Mouse (Mus musculus) adrenal gland, adult 2 months (tissue): ENCODE results near the gene Pik3r2. TPM values are rescaled to one million over a fixed set of nuclear protein-coding genes. Genes with fewer than 3 reads are reported as not detected.

ENCODE experiments used
- DNase-seq: peaks from one replicate; pipeline ENCODE4 v3.0.0; 2021
- polyA plus RNA-seq: library from polyadenylated mRNA; depleted of rRNA; stranded (reverse); fragments of >200 nt; gene quantifications from 2 replicates; pipeline ENCODE4 v1.2.3, GENCODE M21; 2012
- total RNA-seq, 2 experiments: library from RNA; stranded (reverse); gene quantifications; 2 replicates each; pipeline ENCODE4 v1.2.3; 2021

Gene Pik3r2
- total and polyA plus RNA-seq, 3 experiments, result 37.2 to 305 (median 49.0) TPM

- no peak for DNase-seq
These were observed 3.6 kb downstream of the Pik3r2 start for GRCm38 (mm10) chr8:70772890-70773289.

GRCm38 (mm10) chr8:70772075-70772474 is 4.4 kb downstream of the Pik3r2 start:
- no peak for DNase-seq

GRCm38 (mm10) chr8:70771217-70771616 is 5.3 kb downstream of the Pik3r2 start:
- DNase-seq, result no peak

GRCm38 (mm10) chr8:70770748-70771147 is 5.8 kb downstream of the Pik3r2 start:
- DNase-seq, result peak; percentile 11

- no peak for DNase-seq
These were observed 6.7 kb downstream of the Pik3r2 start for GRCm38 (mm10) chr8:70769858-70770257.

- peak; percentile 94 for DNase-seq
These were observed 7.2 kb downstream of the Pik3r2 start for GRCm38 (mm10) chr8:70769359-70769758.

GRCm38 (mm10) chr8:70768956-70769355 is 7.6 kb downstream of the Pik3r2 start:
- DNase-seq, result peak; percentile 36

- DNase-seq, result peak; percentile 36
These were observed 8.2 kb downstream of the Pik3r2 start for GRCm38 (mm10) chr8:70768231-70768776.

- peak; percentile 7 for DNase-seq
These were observed 9.0 kb downstream of the Pik3r2 start for GRCm38 (mm10) chr8:70767503-70767902.

- DNase-seq, result peak; percentile 84
These were observed 9.7 kb downstream of the Pik3r2 start for GRCm38 (mm10) chr8:70766571-70767440.

- peak; percentile 54 for DNase-seq
These were observed 10.5 kb downstream of the Pik3r2 start for GRCm38 (mm10) chr8:70765838-70766570.

GRCm38 (mm10) chr8:70765329-70765728 is 11.2 kb downstream of the Pik3r2 start:
- DNase-seq, result no peak

GRCm38 (mm10) chr8:70764676-70765075 is 11.8 kb downstream of the Pik3r2 start:
- DNase-seq, result peak; percentile 13

- no peak for DNase-seq
These were observed 12.5 kb downstream of the Pik3r2 start for GRCm38 (mm10) chr8:70764026-70764425.

GRCm38 (mm10) chr8:70763354-70763753 is 13.2 kb downstream of the Pik3r2 start:
- peak; percentile 47 for DNase-seq

GRCm38 (mm10) chr8:70762118-70762517 is 14.4 kb downstream of the Pik3r2 start:
- peak; percentile 26 for DNase-seq

GRCm38 (mm10) chr8:70760775-70761406 is 15.6 kb downstream of the Pik3r2 start, which contains the start of gene Mpv17l2:
TSS of gene Mpv17l2 (minus strand) at chr8:70760946.
- DNase-seq, result peak; percentile 98

GRCm38 (mm10) chr8:70760350-70760749 is 16.2 kb downstream of the Pik3r2 start:
- DNase-seq, result peak; percentile 57

- peak; percentile 89 for DNase-seq
These were observed 17.6 kb downstream of the Pik3r2 start for GRCm38 (mm10) chr8:70758616-70759561.

GRCm38 (mm10) chr8:70758308-70758615 is 18.3 kb downstream of the Pik3r2 start:
- DNase-seq, result no peak
